Mouse (Mus musculus) T-helper 17 cell (primary cell): ENCODE measurements at regions not wholly inside any gene's neighbourhood (a gene's known extent, or its start where the extent isn't known, plus 50 kb on each side); places are given as distances from the start of the nearest gene placed in this dataset.

Experiments used
- in situ Hi-C, 2 experiments: fragments of 300-600 bp; cut with MboI, MseI; formaldehyde crosslinking; loops; 1 replicate in 1 of 2; 2 replicates in 1 of 2; pipeline ENCODE4 v1.15.1; 2025; ENCODE audit warnings: high pct_unique_total_duplicates in 2 of 2

DNA sequence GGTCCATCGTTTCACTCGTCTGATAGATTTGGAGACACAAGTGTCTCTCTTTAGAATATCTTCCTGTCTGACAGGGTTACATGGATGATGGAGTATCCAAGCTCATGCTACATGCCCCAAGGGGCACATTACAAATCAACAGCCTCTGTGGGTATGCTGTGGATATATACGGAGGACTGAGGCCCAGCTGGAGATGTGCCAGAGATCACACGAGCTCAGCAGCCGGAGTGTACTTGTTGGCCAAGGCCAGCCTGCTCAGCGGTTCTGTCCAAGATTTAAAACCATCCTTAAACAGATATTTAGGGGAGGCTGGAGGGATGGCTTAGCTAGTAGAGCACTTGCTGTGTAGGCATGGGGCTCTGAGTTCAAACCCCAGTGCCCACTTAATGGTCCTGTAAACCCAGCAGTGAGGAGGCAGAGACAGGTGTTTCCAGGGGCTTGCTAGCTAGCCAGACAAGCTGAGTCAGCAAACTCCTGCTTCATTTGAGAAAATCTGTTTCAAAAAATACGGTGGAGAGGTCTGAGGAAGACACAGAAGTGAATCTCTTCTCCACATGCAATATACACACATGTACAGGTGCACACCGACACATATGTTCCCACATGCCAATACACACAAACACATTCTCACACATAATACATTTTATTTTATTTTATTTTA is 85.6 kb upstream of the Aldh1b1 start:
- in situ Hi-C loops = no loop called here

DNA sequence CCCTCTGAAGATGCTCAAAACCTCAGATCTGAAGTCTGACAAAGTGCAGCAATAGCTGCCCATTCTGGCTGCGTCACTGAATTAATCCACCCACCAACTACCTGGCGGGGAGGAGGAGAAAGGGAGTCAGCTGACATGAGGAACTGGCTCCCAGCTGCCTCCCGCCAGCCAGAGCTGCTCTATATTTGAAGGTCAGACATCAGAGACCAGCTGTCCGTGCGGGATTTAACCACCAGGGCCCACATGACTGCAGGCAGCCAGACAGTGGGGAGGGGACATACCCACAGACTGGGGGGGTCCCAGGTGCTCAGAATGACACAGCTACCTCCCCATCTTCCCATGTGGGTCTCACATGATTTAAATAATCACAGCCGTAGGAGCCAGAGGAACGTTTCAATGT is 94.8 kb upstream of the Aldh1b1 start:
- in situ Hi-C loops = no loop called here

DNA sequence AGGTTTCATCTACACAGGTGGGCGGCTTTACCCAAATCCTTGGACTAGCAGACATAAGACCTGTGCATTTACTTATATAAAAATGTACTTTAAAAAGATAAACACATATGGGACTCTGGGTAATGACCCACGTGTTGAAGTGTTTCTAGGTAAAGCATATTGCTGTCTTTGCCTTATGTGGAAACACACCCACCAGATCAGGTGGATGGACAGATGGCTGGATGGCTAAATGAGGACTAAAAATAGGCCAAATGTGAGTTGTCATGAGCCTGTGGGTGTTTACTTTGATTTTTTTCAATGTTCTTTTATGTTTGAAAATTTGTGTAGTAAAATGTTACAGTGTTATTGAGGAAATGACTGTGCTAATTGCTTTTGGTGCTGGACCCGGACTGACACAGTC is 99.2 kb upstream of the Aldh1b1 start:
- in situ Hi-C loops = no loop called here

DNA sequence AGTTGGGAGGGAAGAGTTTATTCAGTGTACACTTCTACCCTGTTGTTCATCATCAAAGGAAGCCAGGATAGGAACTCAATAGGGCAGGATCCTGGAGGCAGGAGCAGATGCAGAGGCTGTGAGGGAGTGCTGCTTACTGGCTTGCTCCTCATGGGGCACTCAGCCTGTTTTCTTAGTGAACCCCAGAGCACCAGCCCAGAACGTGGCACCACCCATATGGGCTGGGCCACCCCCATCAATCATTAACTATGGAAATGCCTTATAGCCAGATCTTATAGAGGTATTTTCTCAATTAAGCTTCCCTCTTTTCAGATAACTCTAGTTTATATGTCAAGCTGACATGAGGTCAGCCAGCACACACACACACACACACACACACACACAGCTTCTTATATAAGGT is 103.6 kb upstream of the Aldh1b1 start:
- in situ Hi-C loops = no loop called here

DNA sequence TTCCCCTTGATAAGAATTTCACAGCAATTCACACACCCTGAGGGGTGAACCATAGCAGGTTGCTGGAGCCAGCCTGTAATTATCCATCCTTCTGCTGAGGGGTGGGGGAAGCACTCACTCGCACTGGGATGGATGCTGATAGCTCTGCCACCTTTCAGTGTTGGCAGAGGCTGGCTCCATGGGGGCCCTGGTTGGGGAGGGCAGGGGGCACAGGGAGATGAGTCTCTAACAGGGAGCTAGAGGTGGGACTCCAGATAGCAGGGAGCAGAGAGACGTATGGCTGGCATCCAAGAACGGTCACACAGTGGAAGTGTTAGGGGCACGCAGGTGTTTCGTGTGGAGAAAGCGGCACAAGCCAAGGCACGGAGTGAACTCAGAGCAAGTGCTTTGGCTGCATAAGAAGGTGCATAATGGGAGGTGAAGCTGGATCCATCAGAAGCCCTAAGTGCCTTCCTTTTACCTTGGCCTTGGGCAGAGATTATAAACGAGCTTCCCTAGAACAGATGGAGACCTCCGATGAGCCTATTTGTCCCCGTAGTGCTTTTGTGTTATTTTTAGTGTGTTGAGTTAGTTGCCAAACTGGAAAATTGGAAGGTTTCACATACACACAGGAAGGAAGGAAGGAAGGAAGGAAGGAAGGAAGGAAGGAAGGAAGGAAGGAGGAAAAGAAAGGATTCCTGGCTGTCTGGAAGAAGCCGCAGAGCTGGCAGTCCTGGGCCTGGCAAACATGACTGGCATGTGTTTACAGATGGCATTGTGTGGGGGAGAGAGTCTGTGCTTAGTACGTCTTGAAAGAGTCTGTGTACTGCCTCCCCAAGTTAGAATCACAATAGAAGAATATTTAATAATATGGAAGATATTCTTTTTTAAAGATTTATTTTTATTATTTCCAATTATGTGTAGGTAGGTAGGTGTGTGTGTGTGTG is 108.6 kb upstream of the Aldh1b1 start:
- in situ Hi-C loops = no loop called here

DNA sequence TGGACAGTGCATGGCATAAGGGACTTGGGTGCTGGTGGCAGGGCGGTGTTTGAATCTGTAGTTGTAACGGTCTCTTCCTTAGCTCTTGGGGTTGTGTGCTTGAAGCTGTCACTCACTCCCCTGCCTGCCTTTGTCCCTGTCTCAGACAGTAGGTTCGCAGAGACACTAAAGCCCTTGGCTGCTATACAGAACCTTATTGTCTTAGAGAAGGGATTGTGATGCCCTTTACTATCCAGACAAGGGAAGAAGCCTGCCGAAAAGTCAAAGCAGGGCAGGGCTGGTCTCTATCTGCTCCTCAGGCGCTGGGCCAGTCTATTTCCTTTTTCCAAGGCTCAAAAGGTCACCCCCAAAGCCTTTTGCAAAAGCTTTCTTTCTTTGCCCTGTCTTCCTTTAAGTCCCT is 109.2 kb upstream of the Aldh1b1 start:
- in situ Hi-C loops = no loop called here

DNA sequence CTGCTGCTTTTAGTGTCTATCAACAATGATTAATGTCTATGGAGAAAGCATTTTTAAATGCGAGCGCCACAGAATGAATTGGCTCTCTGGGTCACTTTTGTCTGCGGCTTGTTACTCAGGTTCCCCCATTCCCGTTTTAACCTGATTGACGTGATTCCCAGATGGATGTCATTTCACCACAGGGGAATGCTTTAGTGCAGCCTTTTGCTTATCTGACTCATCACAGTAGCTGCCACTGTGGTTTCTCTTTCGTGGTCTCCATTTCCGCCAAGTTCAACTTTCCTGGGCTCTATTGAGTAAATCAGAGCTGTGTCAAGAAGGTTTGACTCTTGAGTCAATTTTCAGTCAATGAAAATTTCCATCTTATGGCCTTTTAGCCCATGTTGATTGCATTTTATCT is 110.6 kb upstream of the Aldh1b1 start:
- in situ Hi-C loops = no loop called here

DNA sequence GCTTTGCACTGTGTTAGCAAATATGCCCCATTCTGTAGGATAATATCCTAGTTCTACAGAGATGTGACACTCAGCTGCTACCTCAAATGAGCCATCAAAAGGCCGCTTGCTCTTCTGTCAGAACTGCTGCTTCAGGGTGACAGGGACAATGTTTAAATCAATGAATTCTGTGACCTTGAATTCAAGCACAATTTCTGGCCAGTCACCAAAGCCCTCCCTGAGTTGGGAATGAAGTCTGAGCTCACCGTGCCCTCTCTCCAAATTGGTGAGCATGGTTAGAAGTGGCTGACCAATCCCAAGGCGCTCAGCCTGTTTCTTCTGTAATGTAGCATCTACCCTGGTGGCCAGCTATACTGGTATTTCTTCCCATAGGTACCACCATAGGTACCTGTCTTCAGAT is 113.8 kb upstream of the Aldh1b1 start:
- in situ Hi-C loops = no loop called here

DNA sequence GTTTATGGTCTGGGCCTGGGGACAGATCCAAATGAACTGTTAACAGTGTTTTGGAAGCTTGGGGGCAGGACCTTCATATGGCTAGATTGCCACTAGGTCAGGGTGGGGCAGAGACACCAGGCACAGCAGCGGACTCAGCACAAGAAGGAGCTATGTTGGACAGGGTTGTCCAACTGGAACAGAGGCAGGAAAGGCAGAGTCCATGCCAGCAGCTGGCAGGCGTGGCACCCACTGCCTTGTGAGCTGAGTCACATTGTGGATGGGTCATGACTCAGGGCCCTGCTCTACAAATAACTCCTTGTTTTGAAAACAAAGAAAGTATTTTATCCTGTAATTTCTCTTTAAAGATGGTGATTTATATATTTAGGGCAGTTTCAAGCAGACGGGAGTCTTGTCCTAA is 115.6 kb upstream of the Aldh1b1 start:
- in situ Hi-C loops = no loop called here

DNA sequence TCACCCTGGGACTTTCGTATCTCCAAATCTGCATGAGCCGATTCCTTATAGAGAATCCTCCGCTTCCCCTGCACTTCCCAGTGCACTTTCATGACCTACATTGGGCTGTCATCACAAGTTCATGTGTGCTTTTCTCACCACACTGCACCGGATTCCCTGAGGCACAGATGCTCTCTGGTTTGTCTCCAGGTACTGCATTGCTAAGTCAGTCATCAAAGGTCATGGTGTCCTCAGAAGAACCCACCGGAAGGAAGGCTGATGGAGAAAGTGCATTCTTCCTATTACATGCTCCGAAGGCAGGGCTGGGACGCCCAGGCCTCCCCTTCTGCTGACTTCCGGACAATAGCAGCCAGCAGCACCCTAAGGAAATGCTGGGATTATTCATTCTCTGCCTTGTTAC is 116.1 kb upstream of the Aldh1b1 start:
- in situ Hi-C loops = no loop called here

DNA sequence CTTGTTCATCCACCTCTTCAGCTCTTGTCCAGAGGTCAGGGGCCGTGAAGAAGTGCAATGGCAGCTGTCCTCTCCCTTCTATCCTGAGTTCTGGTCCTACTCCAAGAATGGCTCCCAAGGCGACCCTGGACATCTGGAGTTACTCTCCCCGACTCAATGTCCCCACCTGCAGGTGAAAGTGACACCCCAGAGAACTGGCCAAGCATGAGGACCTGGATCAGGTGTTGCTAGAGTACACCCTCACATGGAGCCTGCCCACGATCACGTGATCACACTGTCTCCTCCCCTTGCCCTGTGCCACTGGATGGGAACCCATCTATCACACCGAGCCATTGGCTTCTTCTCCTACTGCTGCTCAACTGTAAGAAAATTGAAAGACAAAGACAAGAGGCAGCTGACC is 122.7 kb upstream of the Aldh1b1 start:
- in situ Hi-C loops = no loop called here

DNA sequence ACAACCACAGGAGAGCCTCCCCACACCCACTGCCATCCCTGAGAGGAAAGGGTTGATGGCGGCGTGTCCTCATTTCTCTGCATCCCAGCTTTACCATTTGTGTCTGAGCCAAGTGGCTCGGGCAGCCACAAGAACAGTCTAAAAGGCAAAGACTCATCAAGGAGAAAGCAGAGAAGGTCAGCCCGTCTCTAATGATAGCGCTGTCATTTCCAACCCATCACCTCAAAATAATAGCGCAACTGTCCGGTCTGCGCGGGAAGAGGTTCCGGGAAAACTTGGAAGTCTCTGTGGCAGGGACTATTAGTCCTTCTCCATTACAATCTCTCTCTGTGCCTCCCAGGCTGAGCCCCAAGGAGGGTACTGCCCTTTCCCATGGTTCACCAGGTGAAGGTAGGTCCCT is 124.5 kb upstream of the Aldh1b1 start:
- in situ Hi-C loops = no loop called here

DNA sequence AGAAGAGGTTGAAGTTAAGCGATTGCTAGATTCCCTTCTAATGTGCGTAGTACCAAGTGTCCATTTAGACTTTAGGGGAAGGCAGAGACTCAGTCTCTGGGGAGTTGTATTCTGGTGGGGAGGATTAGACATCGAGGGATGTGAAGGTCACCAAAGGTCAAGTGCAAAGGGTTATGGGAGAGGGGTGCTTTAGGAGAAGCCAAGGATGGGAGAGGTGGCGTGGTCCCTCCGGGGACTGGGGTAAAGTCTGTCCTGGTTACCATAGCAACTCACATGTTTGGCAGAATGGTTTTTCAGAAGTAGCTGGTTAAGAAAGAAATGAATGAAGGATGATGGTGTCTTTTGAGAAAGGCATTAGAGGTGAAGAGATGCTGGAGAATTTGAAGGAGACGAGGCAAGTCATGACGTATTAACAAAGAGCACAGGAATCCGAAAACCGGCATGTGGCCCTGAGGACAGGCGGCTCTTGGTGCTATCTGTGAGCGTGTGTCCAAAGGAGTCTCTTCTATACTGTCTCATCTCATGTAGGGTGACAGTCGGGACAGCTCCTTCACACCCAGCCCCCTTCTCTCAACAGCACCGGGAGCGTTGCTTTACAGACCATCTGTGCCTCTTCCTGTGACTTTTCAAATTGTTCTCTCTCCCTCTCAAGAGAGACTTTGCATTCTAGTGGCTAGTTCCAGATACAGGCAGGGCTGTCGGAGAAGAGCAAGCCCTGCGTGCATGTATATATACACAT is 125.6 kb upstream of the Aldh1b1 start:
- in situ Hi-C loops = no loop called here

DNA sequence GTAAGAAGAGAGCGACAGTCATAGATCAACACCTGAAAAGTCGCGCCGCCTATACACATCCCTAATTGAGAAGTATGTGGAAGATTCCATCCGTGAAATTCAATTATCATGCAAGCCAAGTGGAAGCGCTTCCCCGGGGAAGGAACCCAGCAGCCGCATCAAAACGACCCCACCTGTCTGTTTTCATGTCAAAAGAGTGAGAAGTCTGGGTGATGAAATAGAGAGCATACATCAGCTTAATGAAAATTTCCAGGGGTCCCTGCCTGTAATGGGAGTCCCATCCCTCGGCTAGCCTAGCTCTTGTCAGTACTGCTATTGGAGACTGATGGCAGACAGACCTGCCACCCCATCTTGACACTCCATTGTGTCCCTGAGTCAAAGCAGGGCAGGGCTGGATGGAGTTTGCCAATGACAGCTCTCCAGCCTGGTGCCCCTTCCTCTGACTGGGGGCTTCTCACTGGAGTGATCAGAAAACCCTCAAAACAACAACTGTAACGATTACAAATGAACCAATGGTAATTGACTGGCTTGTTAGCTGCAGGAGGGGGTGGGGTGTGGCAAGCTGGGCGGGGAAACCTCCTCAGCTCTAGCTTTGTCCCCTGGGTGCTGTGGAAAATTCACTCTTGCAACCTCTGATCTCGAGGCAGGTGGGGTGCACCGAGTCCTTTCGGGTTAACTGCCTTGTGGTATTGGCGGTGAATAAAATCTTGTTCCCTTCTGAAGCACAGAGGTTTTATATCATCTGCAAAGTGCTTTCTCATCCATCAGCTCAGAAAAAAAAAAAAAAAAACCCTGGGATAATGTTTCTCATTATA is 126.4 kb upstream of the Aldh1b1 start:
- in situ Hi-C loops = no loop called here

DNA sequence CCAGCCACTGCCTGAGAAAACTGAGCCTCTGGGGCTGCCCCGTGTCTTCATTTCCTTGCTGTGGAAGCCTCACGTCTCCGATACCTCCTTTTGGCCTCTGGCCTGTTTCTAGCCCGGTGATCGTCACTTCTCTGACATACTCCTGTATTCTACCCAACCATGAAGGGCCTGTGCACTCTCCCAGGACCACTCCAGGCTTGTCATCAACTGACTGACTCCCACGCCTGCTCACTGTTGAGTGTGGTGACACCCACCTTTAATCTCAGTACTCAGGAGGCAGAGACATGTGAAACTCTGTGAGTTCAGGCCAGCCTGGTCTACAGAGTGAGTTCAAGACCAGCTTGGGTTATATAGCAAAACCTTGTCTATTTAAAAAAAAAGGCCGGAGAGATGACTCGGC is 132.1 kb upstream of the Shb start:
- in situ Hi-C loops = no loop called here

DNA sequence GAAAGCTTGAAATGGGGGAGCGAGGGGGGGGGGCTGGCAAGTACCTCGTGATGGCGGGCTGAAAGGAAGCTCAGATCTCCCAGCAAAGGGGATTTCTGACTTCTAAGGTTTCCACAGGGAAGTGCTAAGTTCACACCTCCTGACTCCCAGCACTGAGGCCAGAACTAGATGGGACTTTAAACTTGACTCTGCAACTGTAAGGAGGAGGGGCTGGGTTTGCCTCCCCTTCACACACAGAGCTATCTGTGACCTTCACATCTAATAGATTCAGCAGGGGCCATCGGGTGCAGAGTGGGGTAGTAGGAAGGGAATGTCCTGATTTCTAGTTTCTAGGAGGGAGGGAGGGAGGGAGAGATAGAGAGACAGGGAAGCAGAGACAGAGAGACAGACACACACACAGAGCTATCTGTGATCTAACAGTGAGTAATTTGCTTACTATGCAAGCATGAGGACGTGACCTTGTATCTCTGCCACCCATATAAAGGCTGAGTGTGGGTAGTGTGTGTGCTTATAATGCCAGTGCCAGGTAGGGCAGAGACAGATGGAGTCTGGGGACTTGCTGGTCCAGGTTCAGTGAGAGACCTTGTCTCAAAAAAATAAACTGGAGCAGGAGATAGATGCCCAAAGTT is 125.2 kb upstream of the Shb start:
- in situ Hi-C loops = no loop called here

DNA sequence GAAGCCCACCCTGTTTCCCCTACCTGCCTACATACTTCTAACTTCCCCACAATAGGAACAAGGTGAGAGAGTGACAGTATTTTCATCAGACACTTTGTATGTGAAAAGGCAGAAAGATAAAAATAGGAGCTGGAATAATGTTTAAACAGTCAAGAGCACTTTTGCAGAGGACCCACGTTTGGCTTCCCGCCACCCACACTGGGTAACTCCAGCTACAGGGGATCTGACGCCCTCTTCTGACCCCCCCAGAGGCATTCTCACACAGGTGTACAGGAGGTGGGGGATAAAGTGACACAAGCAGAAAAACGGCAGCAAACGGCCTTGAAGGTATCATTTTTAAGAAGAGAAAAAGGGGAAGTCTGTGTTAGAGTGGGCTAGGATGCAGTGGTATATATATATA is 123.5 kb upstream of the Shb start:
- in situ Hi-C loops = no loop called here

DNA sequence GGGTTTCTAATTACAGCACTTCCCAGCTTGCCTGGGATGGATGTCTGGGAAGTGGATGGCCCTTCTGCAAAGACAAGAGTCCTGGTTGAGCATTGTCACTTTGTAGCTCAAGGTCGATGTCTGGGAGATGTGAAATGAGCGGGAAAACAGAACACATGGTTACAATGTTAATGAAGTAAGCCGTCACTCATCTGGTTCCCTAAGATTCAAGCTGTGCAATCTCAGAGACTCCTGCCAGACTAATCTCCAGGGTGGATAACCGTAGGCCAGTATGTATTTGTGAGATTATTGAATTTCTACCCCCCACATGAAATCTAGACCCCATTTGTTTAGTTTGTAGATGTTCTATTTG is 122.5 kb upstream of the Shb start:
- in situ Hi-C loops = no loop called here

DNA sequence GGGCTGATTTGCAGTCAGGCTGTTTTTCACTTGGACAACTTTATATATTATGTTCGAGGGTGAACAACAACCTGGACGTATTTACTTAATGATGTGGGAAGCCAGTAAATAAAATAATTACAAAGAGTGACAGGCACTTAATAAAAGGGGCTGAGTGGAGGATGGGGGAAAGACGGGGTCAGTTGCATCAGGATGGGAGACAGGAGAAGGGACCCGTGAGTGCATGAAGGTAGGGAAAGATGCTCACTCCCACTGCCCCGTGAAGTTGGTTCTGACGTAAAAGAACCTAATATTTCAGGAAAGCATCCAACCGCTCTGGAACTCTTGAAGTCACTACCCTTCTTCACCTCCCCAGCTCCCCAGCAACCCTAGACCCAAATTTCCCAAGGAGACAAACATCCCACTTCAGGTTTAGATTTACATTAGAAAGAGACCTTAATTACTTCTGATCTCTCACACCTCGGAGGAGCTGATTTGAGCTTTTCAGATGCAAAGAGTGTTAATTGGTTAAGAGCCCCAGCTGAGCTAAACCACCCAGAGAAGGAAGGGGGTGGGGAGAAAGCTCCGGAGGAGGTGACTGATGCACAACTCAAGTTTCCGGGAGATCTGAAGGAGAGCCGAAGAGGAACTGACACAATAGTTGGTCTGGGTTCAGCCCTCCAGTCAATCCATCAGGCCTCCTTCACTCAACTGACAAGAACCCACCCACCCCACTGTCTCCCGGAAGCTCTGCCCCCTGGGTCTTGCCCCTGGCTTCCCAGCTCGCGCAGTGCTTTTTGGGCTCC is 121.9 kb upstream of the Shb start:
- in situ Hi-C loops = no loop called here

DNA sequence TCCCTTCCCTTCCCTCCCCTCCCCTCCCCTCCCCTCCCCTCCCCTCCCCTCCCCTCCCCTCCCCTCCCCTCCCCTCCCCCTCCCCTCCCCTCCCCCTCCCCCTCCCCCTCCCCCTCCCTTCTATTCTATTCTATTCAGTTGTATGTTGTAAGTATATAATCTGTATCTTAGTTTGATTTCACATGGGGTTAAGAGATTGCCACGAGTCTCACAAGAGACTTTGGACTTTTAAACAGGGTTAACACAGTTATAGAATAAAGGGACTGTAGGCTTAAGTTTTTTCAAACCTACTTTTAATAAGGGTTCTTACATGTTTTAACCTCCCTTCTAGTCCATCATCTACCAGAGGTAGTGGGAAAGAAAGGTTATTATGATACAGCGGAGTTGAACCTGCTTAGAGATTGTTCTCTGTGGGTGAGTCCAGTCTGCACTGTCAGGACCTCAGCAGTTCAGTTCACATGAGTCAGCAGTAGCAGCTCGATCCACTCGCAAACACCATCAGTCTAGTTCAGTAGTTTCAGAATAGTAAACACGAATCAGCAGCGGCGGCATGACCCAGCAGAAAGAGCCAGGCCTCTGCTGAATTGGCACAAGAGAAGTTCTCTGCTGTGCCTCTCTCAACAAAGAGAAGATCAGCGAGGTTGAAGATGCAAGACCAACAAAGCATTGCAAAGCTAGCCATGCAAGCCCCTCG is 116.8 kb upstream of the Shb start:
- in situ Hi-C loops = no loop called here
